Mouse (Mus musculus) ES-Bruce4 (cell line): ENCODE measurements around the gene Ube3c. TPM values are rescaled to one million over a fixed set of nuclear protein-coding genes. Genes with fewer than 3 reads are reported as not detected.

Experiments
- H3K27ac ChIP-seq: 2 replicates; pipeline ENCODE4 v1.5.1; 2012; ENCODE audit warnings: low read length, inconsistent platforms; ENCODE audit not compliant: insufficient read depth
- H3K27me3 ChIP-seq: 2 replicates; pipeline ENCODE4 v1.6.1; 2012; ENCODE audit warnings: mild to moderate bottlenecking, low read length, inconsistent platforms; ENCODE audit not compliant: control insufficient read depth, poor library complexity, insufficient read depth, severe bottlenecking
- H3K36me3 ChIP-seq: 2 replicates; pipeline ENCODE4 v1.6.1; 2012; ENCODE audit warnings: inconsistent platforms, mild to moderate bottlenecking, low read length, moderate library complexity; ENCODE audit not compliant: control insufficient read depth, poor library complexity, insufficient read depth, severe bottlenecking
- H3K4me1 ChIP-seq: one replicate; pipeline ENCODE4 v1.8.1; 2011; ENCODE audit warnings: low read length; ENCODE audit not compliant: control insufficient read depth, insufficient read depth
- H3K4me3 ChIP-seq: 2 replicates; pipeline ENCODE4 v1.5.1; 2011; ENCODE audit warnings: low read depth, mild to moderate bottlenecking, low read length
- H3K9ac ChIP-seq: 2 replicates; pipeline ENCODE4 v1.6.1; 2012; ENCODE audit warnings: low read depth, mild to moderate bottlenecking, inconsistent platforms; ENCODE audit not compliant: poor library complexity, severe bottlenecking
- H3K9me3 ChIP-seq: replicated peaks from 2 replicates; pipeline ENCODE4 v1.6.1; 2012; ENCODE audit warnings: mild to moderate bottlenecking, low read length, inconsistent platforms; ENCODE audit not compliant: control insufficient read depth, poor library complexity, insufficient read depth, severe bottlenecking
- CTCF ChIP-seq: IDR thresholded peaks from one replicate; pipeline ENCODE4 v1.8.1; 2011; ENCODE audit warnings: low read depth, low read length
- EP300 ChIP-seq: IDR thresholded peaks from 2 replicates; pipeline ENCODE4 v1.6.1; 2011; ENCODE audit warnings: low read depth, low read length; ENCODE audit not compliant: insufficient read depth
- POLR2A ChIP-seq: IDR thresholded peaks from one replicate; pipeline ENCODE4 v1.8.1; 2011; ENCODE audit warnings: low read length; ENCODE audit not compliant: insufficient read depth
- polyA plus RNA-seq: library from polyadenylated mRNA; stranded (reverse); fragments of >200 nt; gene quantifications from 2 replicates; pipeline ENCODE4 v1.2.4, GENCODE M21; 2011; ENCODE audit warnings: low read depth; ENCODE audit not compliant: missing spikeins, insufficient read depth, insufficient read length

The Ube3c gene
- polyA plus RNA-seq, 1 experiment = 54.0 TPM

- no peaks in the 10 kb centered on the region for H3K9me3 ChIP-seq
- H3K27ac ChIP-seq = no peak overlapping the region; the same call in 1 of the 2 replicates
- no peak for TF ChIP-seq CTCF
- peak; percentile 75; the same call in 1 of the 2 replicates for TF ChIP-seq EP300
- no peak for TF ChIP-seq POLR2A
- no peaks in the 10 kb centered on the region for H3K4me1 ChIP-seq
- H3K36me3 ChIP-seq = no peaks in the 10 kb centered on the region
- no peaks in the 10 kb centered on the region for H3K27me3 ChIP-seq
- no peak overlapping the region for H3K9ac ChIP-seq
- H3K4me3 ChIP-seq = no peak overlapping the region
Observed at GRCm38 (mm10) chr5:29698493-29698892, 129.5 kb downstream of the Ube3c start.

DNA sequence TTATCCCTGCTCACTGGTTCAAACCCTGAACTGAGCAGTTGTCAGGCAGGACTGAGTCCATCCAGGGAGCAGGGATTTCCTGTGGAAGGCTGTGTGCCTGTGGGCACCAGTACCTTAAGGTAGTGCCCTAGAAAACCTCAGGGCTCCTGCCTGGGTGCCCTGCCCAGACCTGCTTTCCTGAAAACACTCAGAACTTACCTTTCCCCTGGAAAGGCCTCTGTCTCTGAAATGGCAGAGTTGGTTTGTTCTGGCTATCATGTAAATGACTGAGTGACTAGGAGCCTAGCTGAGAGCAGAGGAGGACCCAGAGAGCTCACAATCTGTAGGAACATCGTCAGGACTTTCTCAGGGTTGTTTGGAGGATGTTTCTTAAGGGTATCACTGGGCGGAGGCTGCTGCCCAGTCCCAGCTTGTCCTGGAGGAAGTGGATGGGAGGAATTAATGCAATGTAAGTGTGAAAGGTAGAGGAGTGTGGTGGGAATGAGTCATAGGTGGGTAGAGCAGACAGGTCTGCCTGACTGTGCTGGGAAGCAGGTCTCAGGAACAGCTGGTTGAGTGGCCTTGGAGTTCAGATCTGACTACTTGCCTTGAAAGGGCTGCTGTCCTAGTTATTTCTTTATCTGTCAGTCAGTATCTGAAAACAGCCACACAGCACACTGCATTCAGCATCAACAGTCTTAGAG, 130.6 kb downstream of the Ube3c start:
- Histone ChIP-seq H3K27ac (no peak overlapping the region; the same call in 1 of the 2 replicates), H3K36me3 (no peaks in the 10 kb centered on the region), H3K4me3 (no peak overlapping the region), H3K9ac (no peak overlapping the region), H3K27me3 (no peaks in the 10 kb centered on the region), H3K4me1 (no peaks in the 10 kb centered on the region), H3K9me3 (no peaks in the 10 kb centered on the region)
- TF ChIP-seq CTCF (no peak), POLR2A (no peak), EP300 (no peak)

DNA sequence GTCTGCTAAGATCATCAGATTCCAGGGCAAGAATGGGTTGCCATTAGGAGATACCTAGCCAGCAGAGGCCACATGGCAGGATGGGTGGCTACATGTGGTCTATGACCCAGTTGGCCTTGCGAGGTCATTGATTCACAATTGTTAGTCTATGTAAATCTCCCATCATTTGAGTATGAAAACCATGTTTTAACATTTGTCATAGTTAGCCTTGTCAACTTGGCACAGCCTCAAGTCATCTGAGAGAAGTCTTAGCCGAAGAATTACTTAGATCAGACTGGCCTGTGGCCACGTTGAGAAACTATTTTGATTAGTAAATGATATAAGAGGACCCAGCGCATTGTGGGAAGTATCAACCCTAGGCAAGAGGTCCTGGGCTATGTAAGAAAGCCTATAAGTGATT, 138.2 kb downstream of the Ube3c start:
- H3K4me3 ChIP-seq = no peak overlapping the region
- H3K27ac ChIP-seq = no peak overlapping the region
- TF ChIP-seq CTCF (no peak), EP300 (no peak), POLR2A (no peak)
- no peaks in the 10 kb centered on the region for H3K36me3 ChIP-seq
- no peak overlapping the region for H3K9ac ChIP-seq
- H3K9me3 ChIP-seq = no peaks in the 10 kb centered on the region
- H3K4me1 ChIP-seq = no peaks in the 10 kb centered on the region
- H3K27me3 ChIP-seq = no peaks in the 10 kb centered on the region

GRCm38 (mm10) chr5:29708258-29708657, 139.2 kb downstream of the Ube3c start:
- H3K9ac ChIP-seq = no peak overlapping the region
- no peaks in the 10 kb centered on the region for H3K27me3 ChIP-seq
- H3K9me3 ChIP-seq = no peaks in the 10 kb centered on the region
- TF ChIP-seq EP300 = no peak
- TF ChIP-seq CTCF = no peak
- no peak for TF ChIP-seq POLR2A
- H3K27ac ChIP-seq = no peak overlapping the region
- H3K36me3 ChIP-seq = no peaks in the 10 kb centered on the region
- H3K4me1 ChIP-seq = no peaks in the 10 kb centered on the region
- no peak overlapping the region for H3K4me3 ChIP-seq

- no peaks in the 10 kb centered on the region for H3K9me3 ChIP-seq
- no peak overlapping the region for H3K9ac ChIP-seq
- H3K4me1 ChIP-seq = no peaks in the 10 kb centered on the region
- no peaks in the 10 kb centered on the region for H3K27me3 ChIP-seq
- H3K27ac ChIP-seq = no peak overlapping the region
- no peaks in the 10 kb centered on the region for H3K36me3 ChIP-seq
- TF ChIP-seq POLR2A (no peak), CTCF (no peak), EP300 (no peak)
- H3K4me3 ChIP-seq = no peak overlapping the region
Observed at GRCm38 (mm10) chr5:29711631-29712030, 142.6 kb downstream of the Ube3c start.

GRCm38 (mm10) chr5:29712906-29713305, 143.9 kb downstream of the Ube3c start:
- H3K36me3 ChIP-seq = no peaks in the 10 kb centered on the region
- H3K9ac ChIP-seq = no peak overlapping the region
- H3K9me3 ChIP-seq = no peaks in the 10 kb centered on the region
- no peak overlapping the region for H3K4me3 ChIP-seq
- H3K27me3 ChIP-seq = no peaks in the 10 kb centered on the region
- H3K27ac ChIP-seq = no peak overlapping the region
- no peaks in the 10 kb centered on the region for H3K4me1 ChIP-seq
- TF ChIP-seq POLR2A (no peak), CTCF (no peak), EP300 (no peak)
